Mouse (Mus musculus) stomach, embryonic 16.5 days (tissue): ENCODE measurements at regions not wholly inside any gene's neighbourhood (a gene's known extent, or its start where the extent isn't known, plus 50 kb on each side); places are given as distances from the start of the nearest gene placed in this dataset.

Experiments
- ATAC-seq: fragments of 200-750 bp; cut with Nextera tagmentation; 2 replicates; pipeline ENCODE4 v1.8.0; 2017; ENCODE audit warnings: moderate number of reproducible peaks, moderate TSS enrichment; ENCODE audit not compliant: insufficient read depth, low FRiP score
- H3K27ac ChIP-seq: fragments of 300-500 bp; sonication (generic); 2 replicates; pipeline ENCODE4 v1.5.1; 2014; ENCODE audit warnings: low read length
- H3K27me3 ChIP-seq: fragments of 300-500 bp; sonication (generic); 2 replicates; pipeline ENCODE4 v1.6.1; 2014; ENCODE audit warnings: low read length, control low read depth, mixed read lengths; ENCODE audit not compliant: control insufficient read depth, insufficient read depth
- H3K36me3 ChIP-seq: fragments of 300-500 bp; sonication (generic); 2 replicates; pipeline ENCODE4 v1.6.1; 2014; ENCODE audit warnings: low read length; ENCODE audit not compliant: control insufficient read depth, insufficient read depth
- H3K4me1 ChIP-seq: fragments of 300-500 bp; sonication (generic); 2 replicates; pipeline ENCODE4 v1.6.1; 2014; ENCODE audit warnings: low read length, control low read depth, mixed read lengths; ENCODE audit not compliant: control insufficient read depth, insufficient read depth
- H3K4me2 ChIP-seq: fragments of 300-500 bp; sonication (generic); 2 replicates; pipeline ENCODE4 v1.6.1; 2014; ENCODE audit warnings: low read depth, low read length, mixed read lengths
- H3K4me3 ChIP-seq: fragments of 300-500 bp; sonication (generic); replicated peaks from 2 replicates; pipeline ENCODE4 v1.5.1; 2014; ENCODE audit warnings: mild to moderate bottlenecking, low read length
- H3K9ac ChIP-seq: fragments of 300-500 bp; sonication (generic); 2 replicates; pipeline ENCODE4 v1.6.1; 2014; ENCODE audit warnings: low read length
- H3K9me3 ChIP-seq: fragments of 300-500 bp; sonication (generic); replicated peaks from 2 replicates; pipeline ENCODE4 v1.6.1; 2016; ENCODE audit warnings: low read length, control low read depth; ENCODE audit not compliant: control insufficient read depth
- WGBS: fragments of 180-500 bp; shearing (Covaris S2); extraction: QIAGEN DNeasy Blood & Tissue Kit; methylation state at CpG from one replicate; pipeline ENCODE4 v1.1.7; 2014; 5-methylcytosine and 5-hydroxymethylcytosine counted together

DNA sequence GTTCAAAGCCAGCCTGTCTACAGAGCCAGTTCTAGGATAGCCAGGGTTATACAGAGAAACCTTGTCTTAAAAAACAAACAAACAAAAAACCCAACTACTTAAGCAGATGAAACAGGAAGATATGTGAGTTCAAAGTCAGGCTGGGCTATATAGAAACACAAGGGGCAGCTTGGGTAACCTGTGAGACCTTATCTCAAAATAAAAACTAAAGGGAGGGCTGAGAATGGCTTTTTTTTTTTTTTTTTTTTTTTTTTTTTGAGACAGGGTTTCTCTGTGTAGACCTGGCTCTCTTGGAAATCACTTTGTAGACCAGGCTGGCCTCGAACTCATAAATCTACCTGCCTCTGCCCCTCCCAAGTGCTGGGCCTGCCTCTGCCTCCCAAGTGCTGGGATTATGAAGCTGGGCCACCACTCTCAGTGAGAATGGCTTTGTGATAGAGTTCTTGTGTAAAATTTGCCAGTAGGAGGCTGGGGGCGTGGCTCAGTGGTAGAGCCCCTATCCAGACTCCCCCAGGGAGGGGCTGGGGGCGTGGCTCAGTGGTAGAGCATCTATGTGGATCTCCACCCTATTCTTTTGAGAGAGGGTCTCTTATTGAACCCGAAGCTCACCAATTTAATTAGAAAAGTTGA lies 59.0 kb upstream of the Cux1 start:
- no peak overlapping the region for H3K4me3 ChIP-seq
- WGBS: 42% methylated on average over 4 of the region's 4 CpGs
- no peak overlapping the region for H3K27ac ChIP-seq
- no peaks in the 10 kb centered on the region; the same call in 1 of the 2 replicates for H3K27me3 ChIP-seq
- peaks cover 5% of the 10 kb centered on the region; the same call in 1 of the 2 replicates for H3K4me1 ChIP-seq
- H3K9me3 ChIP-seq: no peaks in the 10 kb centered on the region
- no peak overlapping the region for H3K4me2 ChIP-seq
- H3K9ac ChIP-seq: no peak overlapping the region
- ATAC-seq: no peak
- H3K36me3 ChIP-seq: no peaks in the 10 kb centered on the region

DNA sequence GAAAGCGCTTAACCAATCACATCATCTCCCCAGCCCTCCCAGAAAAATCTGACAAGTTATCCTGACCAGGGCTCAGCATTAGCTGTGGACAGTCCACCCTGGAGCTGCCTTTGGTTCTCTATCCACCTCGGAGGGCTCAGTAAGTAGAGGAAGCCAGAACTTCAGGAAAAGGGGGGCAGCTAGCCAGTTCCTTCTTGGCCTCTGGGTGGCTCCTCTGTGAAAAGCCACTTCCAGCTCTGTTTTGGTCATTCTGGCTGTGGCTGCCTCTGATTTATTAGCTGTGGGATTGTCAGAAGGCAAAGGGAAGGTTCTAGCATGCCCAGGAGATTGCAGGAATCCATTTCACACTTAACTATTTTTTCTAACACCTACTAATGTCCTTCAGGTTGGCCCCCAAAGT lies 59.6 kb upstream of the Cux1 start:
- Histone ChIP-seq H3K9ac (no peak overlapping the region), H3K4me2 (no peak overlapping the region), H3K27me3 (no peaks in the 10 kb centered on the region; the same call in 1 of the 2 replicates), H3K4me1 (peaks cover 5% of the 10 kb centered on the region; the same call in 1 of the 2 replicates), H3K36me3 (no peaks in the 10 kb centered on the region), H3K27ac (no peak overlapping the region), H3K4me3 (no peak overlapping the region), H3K9me3 (no peaks in the 10 kb centered on the region)
- ATAC-seq: no peak
- 53% methylated on average over 2 of the region's 2 CpGs for WGBS

DNA sequence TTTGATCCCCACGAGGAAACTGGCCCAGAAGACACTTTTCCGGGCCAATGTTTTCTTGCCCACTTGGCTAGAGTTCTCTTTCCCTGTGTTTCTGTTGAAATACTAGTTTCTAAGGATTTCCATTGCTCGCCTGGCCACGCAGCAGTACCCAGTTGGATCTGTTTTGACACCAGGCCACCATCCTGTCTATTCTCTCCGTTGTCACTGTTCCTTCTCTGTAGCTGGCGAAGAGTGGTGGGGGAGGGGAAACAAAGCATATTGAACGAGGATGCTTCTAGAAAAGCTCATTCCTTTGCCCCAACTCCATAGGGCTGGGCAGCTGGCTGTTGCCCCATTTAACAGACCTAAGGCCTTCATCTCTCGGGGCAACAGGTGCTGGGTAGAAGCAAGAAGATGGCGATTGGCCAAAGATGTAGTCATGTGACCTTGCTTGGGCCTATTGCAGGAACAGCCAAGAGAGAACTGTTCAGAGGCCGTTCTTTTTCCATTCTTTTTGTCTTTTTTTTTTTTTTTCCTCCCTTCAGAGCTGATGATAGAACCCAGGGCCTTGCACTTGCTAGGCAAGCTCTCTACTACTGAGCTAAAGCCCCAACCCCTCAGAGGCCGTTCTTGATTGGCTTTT lies 60.5 kb upstream of the Cux1 start:
- H3K27ac ChIP-seq: no peak overlapping the region
- H3K9ac ChIP-seq: no peak overlapping the region
- H3K4me2 ChIP-seq: no peak overlapping the region
- 73% methylated on average over 11 of the region's 11 CpGs for WGBS
- H3K4me1 ChIP-seq: peaks cover 2% of the 10 kb centered on the region; the same call in 1 of the 2 replicates
- no peaks in the 10 kb centered on the region; the same call in 1 of the 2 replicates for H3K27me3 ChIP-seq
- ATAC-seq: no peak
- H3K4me3 ChIP-seq: no peak overlapping the region
- H3K36me3 ChIP-seq: no peaks in the 10 kb centered on the region
- no peaks in the 10 kb centered on the region for H3K9me3 ChIP-seq

DNA sequence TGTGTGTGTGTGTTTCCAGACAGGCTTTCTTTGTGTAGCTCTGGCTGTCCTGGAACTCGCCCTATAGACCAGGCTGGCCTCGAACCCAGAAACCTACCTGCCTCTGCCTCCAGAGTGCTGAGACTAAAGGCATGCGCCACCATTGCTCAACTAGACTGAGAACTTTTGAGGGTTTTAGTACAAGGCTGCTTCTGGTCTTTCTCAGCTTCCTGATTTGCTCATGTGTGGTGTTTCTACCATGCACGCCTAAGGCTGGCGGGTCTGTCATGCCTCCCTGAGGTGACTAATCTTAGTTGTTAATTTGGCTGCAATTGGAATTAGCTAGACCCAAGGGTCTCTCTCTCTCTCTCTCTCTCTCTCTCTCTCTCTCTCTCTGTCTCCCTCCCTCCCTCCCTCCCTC lies 61.2 kb upstream of the Cux1 start:
- H3K9me3 ChIP-seq: no peaks in the 10 kb centered on the region
- no peaks in the 10 kb centered on the region for H3K36me3 ChIP-seq
- no peak overlapping the region for H3K4me2 ChIP-seq
- no peak overlapping the region for H3K27ac ChIP-seq
- whole genome bisulfite sequencing: 87% methylated on average over 5 of the region's 5 CpGs
- no peak overlapping the region for H3K4me3 ChIP-seq
- H3K9ac ChIP-seq: no peak overlapping the region
- H3K4me1 ChIP-seq: no peaks in the 10 kb centered on the region
- H3K27me3 ChIP-seq: no peaks in the 10 kb centered on the region; the same call in 1 of the 2 replicates
- ATAC-seq: no peak

DNA sequence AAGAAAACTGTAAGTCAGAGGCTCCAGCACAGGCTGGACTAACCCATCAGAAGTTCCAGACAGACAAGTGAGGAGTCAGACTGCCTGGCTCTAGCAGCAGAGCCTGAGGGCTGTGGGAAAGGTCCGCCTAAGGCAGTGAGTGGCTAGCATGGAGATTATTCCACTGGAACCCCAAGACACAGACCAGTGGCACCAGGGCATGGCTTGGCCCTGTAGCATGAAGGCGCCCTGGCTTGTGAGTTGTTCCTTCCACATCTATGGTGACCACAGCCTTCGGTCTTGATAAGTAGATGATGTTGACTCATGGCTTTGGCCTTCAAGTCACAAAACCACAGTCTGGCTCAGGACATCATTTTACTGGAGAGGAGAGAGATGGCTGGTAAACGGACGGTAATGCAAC lies 60.7 kb upstream of the Myl10 start:
- no peak overlapping the region for H3K4me3 ChIP-seq
- H3K36me3 ChIP-seq: no peaks in the 10 kb centered on the region
- H3K4me1 ChIP-seq: no peaks in the 10 kb centered on the region; the same call in 1 of the 2 replicates
- no peaks in the 10 kb centered on the region for H3K27me3 ChIP-seq
- H3K9ac ChIP-seq: no peak overlapping the region
- WGBS: 74% methylated on average over 5 of the region's 5 CpGs
- H3K4me2 ChIP-seq: no peak overlapping the region
- no peaks in the 10 kb centered on the region for H3K9me3 ChIP-seq
- no peak for ATAC-seq
- no peak overlapping the region for H3K27ac ChIP-seq

DNA sequence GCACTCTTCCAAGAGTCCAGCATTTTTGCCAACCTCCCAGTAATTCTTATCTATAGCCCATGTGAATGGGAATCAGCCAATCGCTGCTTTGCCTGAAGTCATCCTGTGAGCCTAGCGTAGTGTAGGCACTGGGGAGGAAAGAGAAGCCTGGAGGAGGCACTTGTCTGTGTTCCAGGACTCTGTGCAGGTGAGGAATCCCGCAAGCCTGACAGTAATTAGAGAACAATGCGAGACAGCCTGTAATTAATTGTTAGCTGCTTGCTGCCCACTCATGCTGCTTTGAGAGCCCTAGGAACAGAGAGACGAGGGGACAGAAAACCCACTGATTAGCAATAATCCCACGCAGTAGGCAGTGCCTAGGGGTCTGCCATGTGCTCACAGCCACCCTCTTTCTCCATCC lies 59.0 kb upstream of the Myl10 start:
- Histone ChIP-seq H3K27ac (no peak overlapping the region), H3K9ac (no peak overlapping the region), H3K36me3 (no peaks in the 10 kb centered on the region), H3K27me3 (no peaks in the 10 kb centered on the region), H3K4me3 (no peak overlapping the region), H3K4me2 (no peak overlapping the region), H3K9me3 (no peaks in the 10 kb centered on the region), H3K4me1 (no peaks in the 10 kb centered on the region; the same call in 1 of the 2 replicates)
- ATAC-seq: no peak
- 72% methylated on average over 6 of the region's 6 CpGs for WGBS

DNA sequence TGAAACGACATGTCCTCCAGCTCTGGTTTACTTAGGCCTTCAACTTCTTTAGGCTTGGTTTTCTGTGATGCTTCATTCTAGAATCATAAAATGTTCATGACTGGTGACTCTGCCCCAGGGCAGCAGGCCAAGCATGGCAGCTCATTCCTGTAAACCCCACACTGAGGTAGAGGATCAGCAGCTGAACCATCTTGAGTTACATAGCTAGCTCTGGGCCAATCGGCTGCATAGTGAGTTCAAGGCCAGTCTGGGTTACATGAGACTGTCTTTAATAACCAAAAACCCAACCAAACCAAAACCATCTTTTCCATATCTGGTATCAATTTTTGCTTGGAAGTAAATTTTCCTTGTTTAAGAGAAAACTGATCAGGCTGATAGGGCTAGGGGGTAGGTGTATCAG lies 57.8 kb upstream of the Myl10 start:
- 82% methylated on average over 2 of the region's 2 CpGs for WGBS
- Histone ChIP-seq H3K9ac (no peak overlapping the region), H3K27me3 (no peaks in the 10 kb centered on the region), H3K27ac (no peak overlapping the region), H3K36me3 (no peaks in the 10 kb centered on the region), H3K4me3 (no peak overlapping the region), H3K9me3 (no peaks in the 10 kb centered on the region), H3K4me2 (no peak overlapping the region), H3K4me1 (no peaks in the 10 kb centered on the region; the same call in 1 of the 2 replicates)
- ATAC-seq: no peak

DNA sequence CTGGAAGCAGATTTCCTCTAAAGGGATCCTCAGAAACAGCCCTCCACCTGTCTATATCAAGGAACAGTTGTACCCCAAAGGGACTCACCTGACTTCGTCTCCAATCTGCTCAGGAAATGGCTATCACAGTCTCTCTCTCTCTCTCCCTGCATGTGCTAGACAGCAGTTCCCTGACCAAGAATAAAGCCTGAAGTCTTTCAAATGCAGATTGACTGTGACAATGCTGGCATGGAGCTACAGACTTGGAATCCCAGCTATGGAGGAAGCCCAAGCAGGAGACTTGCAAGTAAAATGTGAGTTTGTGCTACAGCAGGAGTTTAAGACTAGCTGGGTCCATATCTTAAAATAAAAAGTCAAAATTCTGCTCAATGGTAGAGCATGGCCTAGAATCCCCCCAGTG lies 56.5 kb upstream of the Myl10 start:
- H3K27me3 ChIP-seq: no peaks in the 10 kb centered on the region
- H3K36me3 ChIP-seq: no peaks in the 10 kb centered on the region
- no peak overlapping the region for H3K4me2 ChIP-seq
- no peak overlapping the region for H3K27ac ChIP-seq
- H3K4me1 ChIP-seq: no peaks in the 10 kb centered on the region; the same call in 1 of the 2 replicates
- no peaks in the 10 kb centered on the region for H3K9me3 ChIP-seq
- H3K4me3 ChIP-seq: no peak overlapping the region
- WGBS: 56% methylated on average over 1 of the region's 1 CpGs
- no peak for ATAC-seq
- no peak overlapping the region for H3K9ac ChIP-seq

DNA sequence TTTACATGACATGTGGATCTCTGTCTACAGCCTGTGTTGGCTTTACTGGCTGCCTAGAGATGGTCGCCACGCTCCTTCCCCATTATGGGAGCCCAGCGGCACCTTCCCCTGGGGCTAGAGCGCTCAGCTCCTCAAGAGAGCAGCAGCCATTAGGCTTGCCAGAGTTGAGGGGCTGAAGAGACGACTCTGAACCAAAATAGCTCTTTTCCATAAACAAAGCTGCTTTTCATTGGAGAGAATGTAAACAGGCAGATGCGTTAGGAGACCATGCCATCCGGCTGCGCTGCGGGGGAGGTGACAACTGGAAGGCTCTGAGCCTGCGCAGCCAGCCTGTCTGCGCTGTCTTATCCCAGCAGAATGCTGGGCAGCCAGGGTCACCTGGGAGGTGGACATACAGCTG lies 55.1 kb upstream of the Myl10 start:
- peak; percentile 62 for ATAC-seq
- H3K4me2 ChIP-seq: 0 out of 2 replicates have a peak overlapping the region, but pooled peaks have one; percentile 9
- H3K27me3 ChIP-seq: no peaks in the 10 kb centered on the region
- H3K9ac ChIP-seq: no peak overlapping the region
- H3K4me1 ChIP-seq: no peaks in the 10 kb centered on the region; the same call in 1 of the 2 replicates
- H3K4me3 ChIP-seq: no peak overlapping the region
- 39% methylated on average over 11 of the region's 11 CpGs for WGBS
- H3K36me3 ChIP-seq: no peaks in the 10 kb centered on the region
- peak overlapping the region; percentile 14; the same call in 1 of the 2 replicates for H3K27ac ChIP-seq
- no peaks in the 10 kb centered on the region for H3K9me3 ChIP-seq
